Mouse (Mus musculus): Measurements from ENCODE around the gene Hoxd1. TPM values are rescaled to one million over a fixed set of nuclear protein-coding genes. Genes with fewer than 3 reads are reported as not detected.
A peak's percentile ranks its signal among the peaks of the same experiment; 100 is the strongest.

Gene Hoxd1
- polyA plus RNA-seq, 1 experiment, result 0.05 TPM

GRCm38 (mm10) chr2:74747661-74748141 is 15.1 kb upstream of the Hoxd1 start:
- 44% methylated on average over 11 of the region's 11 CpGs for WGBS
- H3K27me3 ChIP-seq (ENCODE audit: control insufficient read depth, insufficient read depth, low read length), result peaks cover 20% of the 10 kb centered on the region; the same call in 1 of the 2 replicates

GRCm38 (mm10) chr2:74748436-74748995 is 14.3 kb upstream of the Hoxd1 start:
- Histone ChIP-seq H3K4me3 (ENCODE audit: control insufficient read depth, insufficient read depth, low read length) (no peak overlapping the region), H3K27ac (ENCODE audit: control insufficient read depth, insufficient read depth, low read length) (no peak overlapping the region), H3K4me1 (replicated peaks; ENCODE audit: control insufficient read depth, insufficient read depth, low read length) (no peaks in the 10 kb centered on the region; the same call in 1 of the 2 replicates), H3K36me3 (ENCODE audit: control insufficient read depth, insufficient read depth, low read length) (no peaks in the 10 kb centered on the region), H3K27me3 (ENCODE audit: control insufficient read depth, insufficient read depth, low read length) (peaks cover 27% of the 10 kb centered on the region; the same call in 1 of the 2 replicates)
- no peak for TF ChIP-seq CTCF (IDR thresholded peaks at IDR 0.05; ENCODE audit: borderline replicate concordance, control insufficient read depth, extremely low read depth, insufficient read depth, low read length, poor library complexity)
- TF ChIP-seq POLR2A (IDR thresholded peaks at IDR 0.05; ENCODE audit: control insufficient read depth, extremely low read depth, insufficient read depth, low read length, poor library complexity), result no peak
- DNase-seq, result no peak
- WGBS, result 29% methylated on average over 9 of the region's 9 CpGs

More at GRCm38 (mm10) chr2:74747661-74748141, 15.1 kb upstream of the Hoxd1 start:
- Histone ChIP-seq H3K4me3 (ENCODE audit: control insufficient read depth, insufficient read depth, low read length) (no peak overlapping the region), H3K36me3 (ENCODE audit: control insufficient read depth, insufficient read depth, low read length) (no peaks in the 10 kb centered on the region), H3K27ac (ENCODE audit: control insufficient read depth, insufficient read depth, low read length) (no peak overlapping the region), H3K4me1 (replicated peaks; ENCODE audit: control insufficient read depth, insufficient read depth, low read length) (no peaks in the 10 kb centered on the region; the same call in 1 of the 2 replicates)
- no peak for DNase-seq
- TF ChIP-seq POLR2A (IDR thresholded peaks at IDR 0.05; ENCODE audit: control insufficient read depth, extremely low read depth, insufficient read depth, low read length, poor library complexity), result no peak

GRCm38 (mm10) chr2:74749337-74750121 is 13.3 kb upstream of the Hoxd1 start:
- Histone ChIP-seq H3K4me3 (ENCODE audit: control insufficient read depth, insufficient read depth, low read length) (no peak overlapping the region), H3K27ac (ENCODE audit: control insufficient read depth, insufficient read depth, low read length) (no peak overlapping the region), H3K36me3 (ENCODE audit: control insufficient read depth, insufficient read depth, low read length) (no peaks in the 10 kb centered on the region), H3K4me1 (replicated peaks; ENCODE audit: control insufficient read depth, insufficient read depth, low read length) (no peaks in the 10 kb centered on the region; the same call in 1 of the 2 replicates), H3K27me3 (ENCODE audit: control insufficient read depth, insufficient read depth, low read length) (peaks cover 23% of the 10 kb centered on the region; the same call in 1 of the 2 replicates)
- TF ChIP-seq POLR2A (IDR thresholded peaks at IDR 0.05; ENCODE audit: control insufficient read depth, extremely low read depth, insufficient read depth, low read length, poor library complexity) (no peak), CTCF (IDR thresholded peaks at IDR 0.05; ENCODE audit: borderline replicate concordance, control insufficient read depth, extremely low read depth, insufficient read depth, low read length, poor library complexity) (no peak)
- DNase-seq, result peak; percentile 21
- WGBS, result 3% methylated on average over 47 of the region's 47 CpGs

GRCm38 (mm10) chr2:74750731-74751250 is 12.0 kb upstream of the Hoxd1 start:
- TF ChIP-seq CTCF (IDR thresholded peaks at IDR 0.05; ENCODE audit: borderline replicate concordance, control insufficient read depth, extremely low read depth, insufficient read depth, low read length, poor library complexity) (no peak), POLR2A (IDR thresholded peaks at IDR 0.05; ENCODE audit: control insufficient read depth, extremely low read depth, insufficient read depth, low read length, poor library complexity) (no peak)
- peaks cover 19% of the 10 kb centered on the region; the same call in 1 of the 2 replicates for H3K27me3 ChIP-seq (ENCODE audit: control insufficient read depth, insufficient read depth, low read length)
- H3K36me3 ChIP-seq (ENCODE audit: control insufficient read depth, insufficient read depth, low read length), result no peaks in the 10 kb centered on the region
- H3K27ac ChIP-seq (ENCODE audit: control insufficient read depth, insufficient read depth, low read length), result no peak overlapping the region
- WGBS, result 64% methylated on average over 5 of the region's 5 CpGs
- no peak overlapping the region for H3K4me3 ChIP-seq (ENCODE audit: control insufficient read depth, insufficient read depth, low read length)
- no peak for DNase-seq
- no peaks in the 10 kb centered on the region; the same call in 1 of the 2 replicates for H3K4me1 ChIP-seq (replicated peaks; ENCODE audit: control insufficient read depth, insufficient read depth, low read length)

- Histone ChIP-seq H3K27me3 (ENCODE audit: control insufficient read depth, insufficient read depth, low read length) (peaks cover 14% of the 10 kb centered on the region; the same call in 1 of the 2 replicates), H3K4me1 (replicated peaks; ENCODE audit: control insufficient read depth, insufficient read depth, low read length) (no peaks in the 10 kb centered on the region; the same call in 1 of the 2 replicates), H3K27ac (ENCODE audit: control insufficient read depth, insufficient read depth, low read length) (no peak overlapping the region), H3K36me3 (ENCODE audit: control insufficient read depth, insufficient read depth, low read length) (no peaks in the 10 kb centered on the region), H3K4me3 (ENCODE audit: control insufficient read depth, insufficient read depth, low read length) (no peak overlapping the region)
- no peak for DNase-seq
- WGBS, result 90% methylated on average over 1 of the region's 1 CpGs
- TF ChIP-seq POLR2A (IDR thresholded peaks at IDR 0.05; ENCODE audit: control insufficient read depth, extremely low read depth, insufficient read depth, low read length, poor library complexity), result no peak
- no peak for TF ChIP-seq CTCF (IDR thresholded peaks at IDR 0.05; ENCODE audit: borderline replicate concordance, control insufficient read depth, extremely low read depth, insufficient read depth, low read length, poor library complexity)
Observed at GRCm38 (mm10) chr2:74751861-74752260, 10.9 kb upstream of the Hoxd1 start.

- WGBS, result 7% methylated on average over 45 of the region's 45 CpGs
- TF ChIP-seq CTCF (IDR thresholded peaks at IDR 0.05; ENCODE audit: borderline replicate concordance, control insufficient read depth, extremely low read depth, insufficient read depth, low read length, poor library complexity) (no peak), POLR2A (IDR thresholded peaks at IDR 0.05; ENCODE audit: control insufficient read depth, extremely low read depth, insufficient read depth, low read length, poor library complexity) (no peak)
- Histone ChIP-seq H3K36me3 (ENCODE audit: control insufficient read depth, insufficient read depth, low read length) (no peaks in the 10 kb centered on the region), H3K27me3 (ENCODE audit: control insufficient read depth, insufficient read depth, low read length) (peaks cover 12% of the 10 kb centered on the region; the same call in 1 of the 2 replicates), H3K4me3 (ENCODE audit: control insufficient read depth, insufficient read depth, low read length) (no peak overlapping the region), H3K27ac (ENCODE audit: control insufficient read depth, insufficient read depth, low read length) (no peak overlapping the region), H3K4me1 (replicated peaks; ENCODE audit: control insufficient read depth, insufficient read depth, low read length) (no peaks in the 10 kb centered on the region; the same call in 1 of the 2 replicates)
- no peak for DNase-seq
Observed at GRCm38 (mm10) chr2:74752431-74753174, 10.2 kb upstream of the Hoxd1 start.

Data from thymus, adult 2 months (tissue).